Mouse (Mus musculus) gastrocnemius, adult 2 months (tissue): ENCODE results near the gene Mpp3. TPM values are rescaled to one million over a fixed set of nuclear protein-coding genes. Genes with fewer than 3 reads are reported as not detected.

Experiments
- DNase-seq: peaks from one replicate; pipeline ENCODE4 v3.0.0; 2022
- H3K27ac ChIP-seq: fragments of 200-600 bp; 2 replicates; pipeline ENCODE4 v1.8.1; 2022; ENCODE audit warnings: mild to moderate bottlenecking
- H3K4me3 ChIP-seq: fragments of 200-600 bp; 2 replicates; pipeline ENCODE4 v1.8.1; 2022; ENCODE audit warnings: mild to moderate bottlenecking, moderate library complexity
- CTCF ChIP-seq: fragments of 200-600 bp; IDR thresholded peaks from 2 replicates; pipeline ENCODE4 v1.8.1; 2022; ENCODE audit warnings: antibody characterized with exemption, mild to moderate bottlenecking, moderate library complexity
- intact Hi-C: fragments of 180-260 bp; cut with DNase I; formaldehyde crosslinking; loops from one replicate; pipeline ENCODE4 v1.15.1; 2025
- total RNA-seq, 2 experiments: library from RNA; stranded (reverse); gene quantifications; 2 replicates each; pipeline ENCODE4 v1.2.3; 2021

Mpp3 gene
- total RNA-seq, 2 experiments from 2014 or later = 19.4 to 34.7 TPM

DNA sequence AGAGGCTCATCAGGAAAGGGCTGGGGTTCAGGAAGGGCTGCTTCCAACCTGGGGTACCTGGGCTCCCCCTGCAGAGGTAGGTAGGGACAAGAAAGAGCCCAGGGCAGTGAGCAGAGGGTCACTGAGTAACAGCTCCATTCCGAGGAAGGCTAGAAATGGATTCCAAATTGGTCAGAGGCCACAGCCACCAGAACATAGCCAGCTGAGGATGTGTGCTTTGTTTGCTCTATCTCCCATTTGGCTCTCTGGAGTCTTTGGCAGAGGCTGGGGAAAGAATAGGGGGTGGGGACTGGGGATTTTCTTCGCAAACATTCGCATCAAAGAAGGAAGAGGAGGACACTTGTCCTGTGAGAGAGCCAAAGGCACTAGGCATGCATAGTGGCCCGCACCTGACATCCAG lies 23.7 kb upstream of the Mpp3 start:
- Histone ChIP-seq H3K4me3 (peak overlapping the region; percentile 29; the same call in 1 of the 2 replicates), H3K27ac (peak overlapping the region; percentile 86)
- intact Hi-C loops = loop anchor here (5.0 kb wide), 1 partner anchor 135 kb away; no protein-coding TSS in a partner anchor
- peak; percentile 36 for DNase-seq
- no peak for TF ChIP-seq CTCF

DNA sequence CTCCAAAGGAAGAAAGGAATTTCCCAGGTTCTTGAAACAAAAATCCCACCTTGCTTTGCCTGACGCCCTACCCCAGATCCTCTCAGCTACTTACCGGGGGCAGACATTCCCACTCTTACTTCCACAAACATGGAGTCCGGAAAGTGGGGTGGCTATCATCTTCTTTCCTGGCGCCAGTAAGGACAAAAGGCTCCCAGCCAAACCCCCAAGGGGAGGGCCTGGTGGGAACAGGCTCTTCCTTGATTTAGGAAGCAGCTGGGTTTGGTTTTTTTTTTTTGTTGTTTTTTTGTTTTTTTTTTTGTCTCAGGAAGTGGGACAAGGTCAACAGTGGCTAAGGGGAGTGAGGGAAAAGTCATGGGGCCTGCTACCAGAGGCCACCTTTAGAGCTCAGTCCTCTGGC lies 23.3 kb upstream of the Mpp3 start:
- H3K4me3 ChIP-seq = peak overlapping the region; percentile 40
- TF ChIP-seq CTCF = no peak
- peak overlapping the region; percentile 86 for H3K27ac ChIP-seq
- DNase-seq = peak; percentile 72
- intact Hi-C loops = loop anchor here (5.0 kb wide), 1 partner anchor 134 kb away; no protein-coding TSS in a partner anchor

DNA sequence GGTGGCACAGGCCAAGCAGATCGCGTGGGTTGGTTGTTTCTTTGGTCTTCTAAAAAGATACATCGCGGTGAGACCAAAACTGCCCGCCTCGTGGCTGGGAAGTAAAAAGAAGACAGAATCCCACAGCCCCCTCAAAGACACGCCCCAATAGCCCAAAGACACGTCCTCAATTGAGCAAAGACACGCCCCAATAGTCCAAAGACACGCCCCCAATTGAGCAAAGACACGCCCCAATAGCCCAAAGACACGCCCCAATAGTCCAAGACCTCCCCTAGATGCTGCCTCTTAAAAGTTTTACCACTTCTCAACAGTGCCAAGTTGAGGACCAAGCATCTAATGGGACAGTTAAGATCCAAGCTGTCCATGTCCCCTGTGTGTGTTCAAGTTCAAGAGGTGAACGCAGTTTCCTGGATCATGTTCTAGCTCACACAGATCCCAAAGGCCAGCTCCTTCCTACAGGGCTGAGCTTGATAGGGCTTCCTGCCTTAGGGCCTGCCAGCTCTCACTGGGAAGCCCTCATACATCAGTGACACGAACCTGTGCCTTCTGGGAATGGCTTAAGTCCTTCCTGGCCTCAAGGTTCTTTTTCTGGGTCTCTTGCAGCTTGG lies 21.7 kb upstream of the Mpp3 start:
- intact Hi-C loops = loop anchor here (5.0 kb wide), 1 partner anchor 133 kb away; no protein-coding TSS in a partner anchor
- H3K27ac ChIP-seq = peak overlapping the region; percentile 86
- peak overlapping the region; percentile 40; the same call in 1 of the 2 replicates for H3K4me3 ChIP-seq
- no peak for TF ChIP-seq CTCF
- DNase-seq = no peak

DNA sequence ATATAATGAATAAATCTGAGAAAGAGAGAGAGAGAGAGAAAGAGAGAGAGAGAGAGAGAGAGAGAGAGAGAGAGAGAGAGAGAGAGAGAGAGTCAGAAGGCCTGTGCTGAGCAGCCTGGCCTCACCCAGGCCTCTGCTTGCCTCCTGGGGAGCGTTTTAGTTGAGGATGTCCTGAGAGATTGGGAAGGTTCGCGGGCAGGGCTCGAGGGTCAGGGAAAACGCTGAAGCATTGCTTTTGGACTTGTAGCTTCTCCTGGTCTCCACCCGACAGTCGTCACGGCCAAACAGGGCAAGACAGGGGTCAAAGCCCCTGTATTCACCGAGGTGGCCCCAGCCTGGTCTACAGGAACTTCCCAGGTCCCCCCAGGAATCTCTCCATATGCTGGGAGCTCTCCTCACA lies 18.3 kb upstream of the Mpp3 start:
- TF ChIP-seq CTCF = no peak
- peak overlapping the region; percentile 32 for H3K27ac ChIP-seq
- intact Hi-C loops = no loop called here
- DNase-seq = no peak
- H3K4me3 ChIP-seq = no peak overlapping the region

DNA sequence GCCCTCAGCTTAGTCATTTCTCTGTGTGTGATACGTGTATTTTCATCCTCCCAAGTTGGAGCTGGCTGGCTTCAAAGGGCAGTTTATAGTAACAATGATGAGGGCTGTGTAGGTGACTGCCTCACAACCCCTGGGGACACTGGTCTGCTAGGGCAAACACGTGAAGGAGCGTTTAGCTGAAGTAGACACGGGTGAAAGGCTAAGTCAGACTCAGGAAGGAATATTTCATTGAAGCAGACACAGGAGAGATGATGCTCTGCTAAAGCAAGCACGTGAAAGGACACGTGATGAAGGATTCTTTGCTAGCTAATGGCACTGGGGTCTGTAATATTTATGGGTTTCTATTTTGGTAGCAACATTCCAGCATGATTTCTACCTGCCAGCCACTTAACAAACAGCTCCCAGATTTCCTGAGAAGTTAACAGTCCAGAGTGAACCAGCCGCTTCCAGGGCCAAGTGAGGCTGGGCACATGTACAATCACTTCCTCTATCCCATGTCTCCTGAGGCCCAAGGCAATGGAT lies 16.5 kb upstream of the Mpp3 start:
- TF ChIP-seq CTCF = no peak
- intact Hi-C loops = no loop called here
- H3K27ac ChIP-seq = peak overlapping the region; percentile 85
- no peak for DNase-seq
- H3K4me3 ChIP-seq = peak overlapping the region; percentile 69

DNA sequence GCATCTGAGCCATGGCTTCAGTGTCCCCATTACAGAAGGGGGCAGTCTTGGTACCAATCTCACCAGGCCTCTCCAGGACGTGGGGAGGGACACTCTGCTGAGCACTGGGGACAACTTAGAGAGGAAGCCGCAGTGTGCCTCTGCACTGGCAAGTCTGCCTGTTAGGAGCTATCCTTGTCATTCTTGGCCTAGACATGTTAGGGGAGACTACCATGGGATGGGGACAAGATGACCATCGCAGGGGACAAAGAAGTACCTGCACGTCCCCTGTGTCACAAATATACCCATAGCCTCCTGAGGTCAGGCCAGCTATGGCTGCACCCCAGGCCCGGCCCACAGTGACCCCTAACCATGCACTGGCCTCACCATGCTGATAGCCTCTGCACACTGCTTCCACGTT lies 15.1 kb upstream of the Mpp3 start:
- no peak for DNase-seq
- intact Hi-C loops = no loop called here
- Histone ChIP-seq H3K27ac (peak overlapping the region; percentile 85), H3K4me3 (peak overlapping the region; percentile 69)
- no peak for TF ChIP-seq CTCF

DNA sequence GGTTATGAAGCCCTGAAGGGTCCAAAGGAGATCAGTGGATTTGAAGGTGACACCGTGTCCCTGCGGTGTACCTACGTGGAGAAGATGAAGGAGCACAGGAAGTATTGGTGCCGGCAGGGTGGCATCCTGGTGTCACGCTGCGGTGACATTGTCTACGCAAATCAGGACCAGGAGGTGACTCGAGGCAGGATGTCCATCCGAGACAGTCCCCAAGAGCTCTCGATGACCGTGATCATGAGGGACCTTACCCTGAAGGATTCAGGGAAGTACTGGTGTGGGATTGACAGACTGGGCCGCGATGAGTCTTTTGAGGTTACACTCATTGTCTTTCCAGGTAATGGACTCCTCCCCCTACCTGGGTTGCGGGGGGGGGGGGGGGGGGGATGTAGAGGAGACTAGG lies 14.7 kb upstream of the Mpp3 start:
- no peak for TF ChIP-seq CTCF
- intact Hi-C loops = no loop called here
- Histone ChIP-seq H3K4me3 (peak overlapping the region; percentile 69), H3K27ac (peak overlapping the region; percentile 85)
- no peak for DNase-seq

DNA sequence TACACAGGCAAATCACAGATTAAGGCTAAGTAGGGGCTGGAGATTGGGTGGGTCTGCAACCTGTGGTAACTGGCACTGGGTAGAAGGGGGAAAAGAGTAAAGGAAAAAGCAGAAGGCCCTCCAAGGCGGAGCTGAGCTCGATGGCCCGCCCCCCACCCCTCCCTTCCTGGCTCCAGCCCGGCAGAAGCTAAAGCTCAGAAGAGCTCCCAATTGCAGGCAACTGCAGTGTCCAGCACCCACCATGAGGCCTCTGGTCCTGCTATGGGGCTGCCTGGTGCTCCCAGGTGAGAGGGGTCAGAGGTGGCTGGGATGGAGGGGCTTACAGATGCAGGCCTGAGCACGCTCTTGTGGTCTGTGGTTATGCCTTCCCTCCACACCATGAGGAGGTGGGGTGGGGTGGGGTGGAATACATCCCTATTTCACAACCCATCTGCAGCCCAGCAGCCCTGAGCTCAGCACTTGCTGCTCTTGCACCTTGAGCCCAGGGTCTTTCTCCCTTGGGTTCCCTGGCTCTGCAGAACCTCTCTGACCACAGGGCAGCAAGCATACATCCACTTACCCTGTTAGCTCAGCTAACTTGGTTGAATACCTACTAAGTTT lies 13.2 kb upstream of the Mpp3 start, which contains the start of gene Cd300lg:
Cd300lg (plus strand) TSS at position 160 of the 600 bp plus-strand sequence.
- DNase-seq = peak; percentile 43
- Histone ChIP-seq H3K27ac (peak within 1 kb of the TSS; percentile 85), H3K4me3 (peak within 1 kb of the TSS; percentile 69)
- intact Hi-C loops = no loop called here
- TF ChIP-seq CTCF = no peak

DNA sequence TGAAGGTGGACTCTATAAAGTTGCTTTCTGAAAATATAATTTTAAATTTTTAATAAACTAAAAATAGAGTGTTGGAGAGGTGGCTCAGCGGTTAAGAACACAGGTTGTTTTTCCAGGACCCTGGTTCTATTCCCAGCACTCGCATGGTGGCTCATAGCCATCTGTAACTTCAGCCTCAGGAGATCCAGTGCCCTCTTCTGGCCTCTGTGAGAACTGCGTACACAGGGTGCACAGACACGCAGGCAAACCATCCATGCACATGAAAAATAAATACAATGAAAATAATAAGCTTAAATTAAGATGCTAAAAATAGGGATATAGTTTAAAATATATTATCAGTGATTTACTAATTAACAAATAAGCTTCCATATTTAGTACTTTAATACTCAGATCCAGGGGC lies 12.4 kb upstream of the Mpp3 start:
- H3K27ac ChIP-seq = peak overlapping the region; percentile 85
- H3K4me3 ChIP-seq = no peak overlapping the region
- DNase-seq = no peak
- intact Hi-C loops = loop anchor here (1.0 kb wide), 1 partner anchor 54 kb away; no protein-coding TSS in a partner anchor
- TF ChIP-seq CTCF = no peak

DNA sequence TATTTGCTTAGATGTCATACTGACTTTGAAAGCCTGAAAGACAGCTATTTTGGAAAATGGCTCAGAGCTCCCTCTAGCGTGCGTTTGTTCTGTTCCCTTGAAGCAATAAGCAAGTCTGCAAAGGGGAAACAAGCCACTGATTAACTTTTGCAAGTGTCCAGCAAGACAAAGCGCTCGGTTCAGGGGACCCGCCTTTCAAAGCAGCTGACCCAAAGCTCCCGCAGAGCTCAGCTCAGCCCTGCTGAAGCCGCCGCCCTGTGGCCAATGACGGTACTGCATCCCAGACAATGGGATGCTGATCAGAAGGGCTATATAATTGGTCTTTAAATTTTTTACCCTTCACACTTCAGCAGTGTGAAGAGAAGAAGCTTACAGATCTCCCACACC lies 11.9 kb upstream of the Mpp3 start:
- peak; percentile 94 for TF ChIP-seq CTCF
- Histone ChIP-seq H3K27ac (peak overlapping the region; percentile 77), H3K4me3 (no peak overlapping the region; the same call in 1 of the 2 replicates)
- intact Hi-C loops = loop anchor here (1.0 kb wide), 1 partner anchor 54 kb away; no protein-coding TSS in a partner anchor
- DNase-seq = peak; percentile 91

DNA sequence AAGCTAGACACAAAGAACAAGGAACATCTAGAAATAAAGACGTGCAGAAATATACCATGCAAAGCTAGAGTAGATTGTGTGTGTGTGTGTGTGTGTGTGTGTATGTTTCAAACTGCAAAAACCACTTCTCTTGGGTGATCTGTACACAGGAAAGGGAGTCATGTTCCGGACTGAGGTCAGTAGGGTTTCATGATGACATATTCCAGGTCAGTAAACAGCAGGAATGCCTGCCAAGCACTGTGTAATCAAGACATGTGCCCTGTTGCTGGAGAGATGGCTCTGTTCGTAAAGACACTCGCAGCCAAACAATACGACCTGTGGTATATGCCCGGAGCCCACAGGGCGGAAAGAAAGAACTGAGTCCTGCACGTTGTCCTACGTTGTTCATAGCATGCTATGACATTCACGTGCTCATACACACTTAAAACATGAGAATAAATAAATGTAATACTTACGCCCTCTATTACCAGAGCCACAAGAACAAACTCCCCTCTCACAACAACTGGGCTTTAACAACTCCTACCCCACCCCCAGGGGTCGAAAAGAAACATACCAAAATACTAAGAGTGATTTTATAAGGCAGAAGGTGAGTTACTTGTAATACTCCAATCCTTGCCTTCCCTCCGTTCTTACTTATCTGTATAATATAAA lies 11.4 kb upstream of the Mpp3 start:
- Histone ChIP-seq H3K4me3 (no peak overlapping the region; the same call in 1 of the 2 replicates), H3K27ac (peak overlapping the region; percentile 77)
- intact Hi-C loops = loop anchor here (1.0 kb wide), 1 partner anchor 53 kb away; no protein-coding TSS in a partner anchor
- DNase-seq = no peak
- no peak for TF ChIP-seq CTCF

DNA sequence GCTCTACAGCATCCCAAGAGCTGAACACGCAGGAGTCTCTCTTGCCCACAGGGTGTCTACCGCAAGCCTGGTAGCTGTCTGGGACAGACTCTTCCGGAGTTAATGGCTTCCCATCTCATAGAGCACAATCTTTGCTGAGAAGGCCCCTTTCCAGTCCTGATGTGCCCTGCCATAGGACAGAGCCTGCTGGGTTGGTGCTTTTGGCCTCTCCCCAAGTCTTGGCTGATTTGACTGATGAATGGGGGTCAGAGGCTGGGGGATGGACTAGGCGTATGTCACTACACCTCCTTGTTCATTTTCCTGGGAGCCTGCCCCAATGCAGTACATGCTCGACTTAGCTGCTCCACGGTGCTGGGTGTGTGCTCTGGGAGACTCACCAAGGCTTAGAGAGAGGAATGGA lies 9.5 kb upstream of the Mpp3 start:
- no peak overlapping the region for H3K4me3 ChIP-seq
- H3K27ac ChIP-seq = no peak overlapping the region
- TF ChIP-seq CTCF = no peak
- intact Hi-C loops = no loop called here
- DNase-seq = no peak

DNA sequence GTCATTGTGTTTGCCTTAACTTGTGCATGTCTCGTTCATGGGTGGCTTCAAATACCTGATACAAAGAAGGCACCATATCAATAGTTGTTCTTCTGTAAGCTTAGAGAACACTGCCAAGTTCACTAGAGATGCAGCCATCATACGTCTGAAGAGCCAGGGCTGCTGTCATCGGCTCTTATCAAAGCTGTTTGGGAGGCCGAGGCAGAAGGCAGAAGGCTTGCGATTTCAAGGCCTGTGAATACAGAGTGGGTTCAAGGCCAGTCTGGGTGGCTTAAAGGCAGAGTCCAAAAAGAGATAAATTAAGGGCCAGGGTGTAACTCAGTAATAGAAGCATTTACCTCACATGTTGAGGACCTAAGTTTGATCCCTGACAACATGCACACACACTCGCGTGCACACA lies 8.1 kb upstream of the Mpp3 start:
- no peak for DNase-seq
- intact Hi-C loops = no loop called here
- Histone ChIP-seq H3K4me3 (no peak overlapping the region), H3K27ac (no peak overlapping the region)
- no peak for TF ChIP-seq CTCF
